Mouse (Mus musculus): ENCODE measurements at regions not wholly inside any gene's neighbourhood (a gene's known extent, or its start where the extent isn't known, plus 50 kb on each side); places are given as distances from the start of the nearest gene placed in this dataset.
A peak's percentile ranks its signal among the peaks of the same experiment; 100 is the strongest.

DNA sequence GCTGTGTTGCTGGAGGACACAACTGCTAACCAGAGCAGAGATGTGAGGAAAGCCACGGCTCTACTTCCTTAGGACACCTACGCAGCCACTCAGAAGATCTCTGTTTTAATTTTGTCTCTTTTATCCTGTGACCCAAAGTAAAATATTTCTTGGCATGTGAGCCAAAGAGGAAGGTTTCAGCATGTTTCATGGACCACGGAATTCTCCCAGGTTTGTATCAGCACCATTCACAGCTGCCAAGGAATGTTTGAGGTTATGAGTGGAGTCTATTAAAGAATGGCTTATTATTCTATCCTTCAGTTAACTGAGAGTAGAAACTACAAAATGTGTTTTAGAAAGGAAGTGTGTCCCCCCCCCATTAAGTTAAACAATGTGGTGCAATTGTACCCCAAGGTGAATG lies 429.8 kb downstream of the Rnf144b start:
- WGBS, result 87% methylated on average over 3 of the region's 3 CpGs

DNA sequence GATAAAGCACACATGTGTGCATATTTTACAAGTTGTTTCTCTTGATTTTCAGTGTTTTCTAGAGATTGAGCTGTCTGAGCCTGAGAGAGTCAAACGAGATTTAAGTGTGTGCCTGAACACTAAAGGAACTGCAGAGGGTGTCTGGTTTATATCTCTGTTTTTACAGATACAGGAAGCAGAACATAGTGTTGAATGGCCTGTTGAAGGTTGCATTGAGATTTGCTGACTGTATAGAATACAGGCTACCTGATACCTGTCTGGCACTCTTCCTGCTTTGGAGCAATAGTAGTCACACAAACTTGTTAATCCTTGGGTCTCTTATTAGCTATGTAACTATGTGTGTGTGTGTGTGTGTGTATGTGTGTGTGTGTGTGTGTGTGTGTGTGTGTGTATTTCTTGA lies 431.7 kb downstream of the Rnf144b start:
- no peaks in the 10 kb centered on the region for H3K27me3 ChIP-seq (ENCODE audit: control insufficient read depth, insufficient read depth, low read length)
- H3K27ac ChIP-seq (ENCODE audit: insufficient read depth, low read length), result no peak overlapping the region
- 83% methylated on average over 1 of the region's 1 CpGs for WGBS
- DNase-seq, result no peak
- no peak overlapping the region for H3K4me3 ChIP-seq (replicated peaks; ENCODE audit: insufficient read depth, low read depth, low read length)
- no peak for TF ChIP-seq CTCF (IDR thresholded peaks at IDR 0.05; ENCODE audit: borderline replicate concordance, insufficient read depth, low read depth, low read length)
- TF ChIP-seq POLR2A (IDR thresholded peaks at IDR 0.05; ENCODE audit: borderline replicate concordance, insufficient read depth, low read length), result no peak
- H3K4me1 ChIP-seq (ENCODE audit: control insufficient read depth, insufficient read depth, low read length), result no peaks in the 10 kb centered on the region

More for the DNA sequence above, 429.8 kb downstream of the Rnf144b start:
- DNase-seq, result no peak
- H3K27ac ChIP-seq (ENCODE audit: insufficient read depth, low read length), result no peak overlapping the region
- no peaks in the 10 kb centered on the region for H3K4me1 ChIP-seq (ENCODE audit: control insufficient read depth, insufficient read depth, low read length)
- H3K27me3 ChIP-seq (ENCODE audit: control insufficient read depth, insufficient read depth, low read length), result no peaks in the 10 kb centered on the region
- no peak for TF ChIP-seq POLR2A (IDR thresholded peaks at IDR 0.05; ENCODE audit: borderline replicate concordance, insufficient read depth, low read length)
- TF ChIP-seq CTCF (IDR thresholded peaks at IDR 0.05; ENCODE audit: borderline replicate concordance, insufficient read depth, low read depth, low read length), result no peak
- H3K4me3 ChIP-seq (replicated peaks; ENCODE audit: insufficient read depth, low read depth, low read length), result no peak overlapping the region

DNA sequence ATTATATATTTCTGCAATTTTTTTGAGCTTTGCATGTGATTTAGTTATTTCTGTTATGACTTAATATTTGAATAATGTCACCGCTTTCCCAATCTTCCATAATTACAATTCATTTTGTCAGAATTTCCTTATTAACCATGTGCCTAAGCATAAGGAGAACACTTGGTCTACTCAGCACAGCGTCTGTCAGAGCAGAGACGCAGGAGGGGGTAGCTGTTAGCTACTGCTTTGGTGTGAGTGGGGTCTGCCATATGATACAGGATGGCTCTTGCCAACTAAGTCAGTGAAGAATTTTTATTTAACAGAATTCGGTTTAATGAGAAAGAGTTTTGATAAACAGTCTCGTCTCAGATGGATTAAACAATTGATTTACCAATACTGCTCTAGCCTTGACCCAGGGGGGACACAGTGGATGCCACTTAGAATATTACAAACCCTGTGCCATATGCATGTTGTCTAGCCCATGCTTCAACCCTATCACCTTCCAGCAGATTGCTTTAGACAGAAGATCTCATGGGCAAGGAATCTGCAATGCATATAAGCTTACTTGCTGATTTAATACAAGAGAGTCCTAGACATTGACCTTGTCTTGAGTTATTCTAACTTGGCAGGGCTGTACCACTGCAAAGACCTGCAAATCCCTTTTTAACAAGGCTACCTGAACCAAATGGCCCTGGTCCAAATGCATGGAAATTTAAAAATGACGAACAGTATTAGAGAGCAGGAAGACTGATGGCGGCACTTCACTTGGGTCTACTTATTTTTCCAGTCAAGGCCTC lies 434.9 kb downstream of the Rnf144b start:
- 69% methylated on average over 7 of the region's 7 CpGs for WGBS
- no peak overlapping the region for H3K4me3 ChIP-seq (replicated peaks; ENCODE audit: insufficient read depth, low read depth, low read length)
- TF ChIP-seq CTCF (IDR thresholded peaks at IDR 0.05; ENCODE audit: borderline replicate concordance, insufficient read depth, low read depth, low read length), result no peak
- no peak for TF ChIP-seq POLR2A (IDR thresholded peaks at IDR 0.05; ENCODE audit: borderline replicate concordance, insufficient read depth, low read length)
- H3K4me1 ChIP-seq (ENCODE audit: control insufficient read depth, insufficient read depth, low read length), result no peaks in the 10 kb centered on the region
- no peak for DNase-seq
- H3K27ac ChIP-seq (ENCODE audit: insufficient read depth, low read length), result no peak overlapping the region
- H3K27me3 ChIP-seq (ENCODE audit: control insufficient read depth, insufficient read depth, low read length), result no peaks in the 10 kb centered on the region

DNA sequence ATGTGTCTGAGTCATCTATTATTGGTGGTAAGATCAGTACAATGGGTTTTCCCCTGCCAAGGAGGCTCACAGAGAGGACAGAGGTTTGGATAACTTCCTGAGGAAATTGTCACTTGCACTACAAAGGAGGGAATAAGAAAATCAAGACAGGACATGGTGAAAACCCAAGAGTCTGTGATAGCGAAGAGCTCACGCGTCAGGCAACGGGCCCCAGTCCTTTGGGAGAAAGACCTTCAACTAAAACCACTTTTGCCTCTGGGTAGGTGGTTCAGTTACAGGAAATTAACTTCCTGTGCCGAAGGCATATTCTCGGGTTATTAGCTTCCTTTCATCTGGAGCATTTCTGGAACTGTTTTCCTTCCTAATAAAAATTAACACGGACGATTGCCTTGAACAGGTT lies 440.4 kb downstream of the Rnf144b start:
- Histone ChIP-seq H3K4me3 (replicated peaks; ENCODE audit: insufficient read depth, low read depth, low read length) (no peak overlapping the region), H3K27ac (ENCODE audit: insufficient read depth, low read length) (no peak overlapping the region), H3K4me1 (ENCODE audit: control insufficient read depth, insufficient read depth, low read length) (no peaks in the 10 kb centered on the region), H3K27me3 (ENCODE audit: control insufficient read depth, insufficient read depth, low read length) (no peaks in the 10 kb centered on the region)
- WGBS, result 78% methylated on average over 8 of the region's 8 CpGs
- DNase-seq, result no peak
- TF ChIP-seq POLR2A (IDR thresholded peaks at IDR 0.05; ENCODE audit: borderline replicate concordance, insufficient read depth, low read length), result no peak
- TF ChIP-seq CTCF (IDR thresholded peaks at IDR 0.05; ENCODE audit: borderline replicate concordance, insufficient read depth, low read depth, low read length), result no peak

DNA sequence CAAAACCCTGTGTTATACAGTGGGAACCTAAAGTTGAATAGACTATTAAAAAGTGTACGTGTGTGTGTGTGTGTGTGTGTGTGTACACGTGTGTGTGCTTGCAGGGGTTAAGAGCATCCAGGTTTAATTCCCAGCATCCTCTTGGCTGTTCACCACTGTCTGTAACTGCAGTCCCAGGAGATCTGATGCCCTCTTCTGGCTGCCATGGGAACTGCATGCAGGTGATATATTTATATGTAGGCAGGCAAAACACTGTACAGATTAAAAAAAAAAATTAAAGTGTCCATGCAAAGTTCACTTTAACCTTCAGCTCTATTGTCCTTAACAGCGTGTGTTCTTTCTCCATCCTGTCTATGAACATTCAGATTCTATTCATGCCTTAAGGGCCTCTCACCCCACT lies 454.1 kb downstream of the Rnf144b start:
- no peak for DNase-seq
- no peak overlapping the region for H3K27ac ChIP-seq (ENCODE audit: insufficient read depth, low read length)
- WGBS, result 76% methylated on average over 3 of the region's 3 CpGs
- H3K4me1 ChIP-seq (ENCODE audit: control insufficient read depth, insufficient read depth, low read length), result no peaks in the 10 kb centered on the region
- H3K4me3 ChIP-seq (replicated peaks; ENCODE audit: insufficient read depth, low read depth, low read length), result no peak overlapping the region
- TF ChIP-seq POLR2A (IDR thresholded peaks at IDR 0.05; ENCODE audit: borderline replicate concordance, insufficient read depth, low read length), result no peak
- TF ChIP-seq CTCF (IDR thresholded peaks at IDR 0.05; ENCODE audit: borderline replicate concordance, insufficient read depth, low read depth, low read length), result 0 out of 2 replicates have a peak, but pooled peaks have one; percentile 12
- H3K27me3 ChIP-seq (ENCODE audit: control insufficient read depth, insufficient read depth, low read length), result no peaks in the 10 kb centered on the region

DNA sequence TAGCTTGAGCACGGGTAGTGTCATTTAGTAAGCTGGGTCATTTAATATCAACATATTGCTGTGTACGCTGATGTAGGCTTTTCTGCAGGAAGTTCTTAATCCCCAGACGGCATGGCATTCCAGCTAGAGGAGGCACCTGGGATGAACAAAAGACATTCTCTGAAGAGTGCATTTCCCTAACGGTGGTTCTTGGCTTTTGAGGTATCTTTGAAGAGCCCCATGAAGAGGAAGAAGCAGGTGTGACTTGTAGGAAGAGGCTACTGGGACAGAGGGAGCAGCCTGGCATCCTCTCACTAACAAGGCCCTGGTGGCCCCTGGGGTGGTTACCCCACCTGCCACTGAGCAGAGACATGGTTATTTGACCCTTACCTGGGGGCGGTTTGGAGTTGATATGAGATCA lies 457.7 kb downstream of the Rnf144b start:
- no peak for TF ChIP-seq POLR2A (IDR thresholded peaks at IDR 0.05; ENCODE audit: borderline replicate concordance, insufficient read depth, low read length)
- TF ChIP-seq CTCF (IDR thresholded peaks at IDR 0.05; ENCODE audit: borderline replicate concordance, insufficient read depth, low read depth, low read length), result no peak
- DNase-seq, result no peak
- Histone ChIP-seq H3K4me3 (replicated peaks; ENCODE audit: insufficient read depth, low read depth, low read length) (no peak overlapping the region), H3K27ac (ENCODE audit: insufficient read depth, low read length) (no peak overlapping the region), H3K4me1 (ENCODE audit: control insufficient read depth, insufficient read depth, low read length) (no peaks in the 10 kb centered on the region), H3K27me3 (ENCODE audit: control insufficient read depth, insufficient read depth, low read length) (no peaks in the 10 kb centered on the region)
- whole genome bisulfite sequencing, result 92% methylated on average over 5 of the region's 5 CpGs

DNA sequence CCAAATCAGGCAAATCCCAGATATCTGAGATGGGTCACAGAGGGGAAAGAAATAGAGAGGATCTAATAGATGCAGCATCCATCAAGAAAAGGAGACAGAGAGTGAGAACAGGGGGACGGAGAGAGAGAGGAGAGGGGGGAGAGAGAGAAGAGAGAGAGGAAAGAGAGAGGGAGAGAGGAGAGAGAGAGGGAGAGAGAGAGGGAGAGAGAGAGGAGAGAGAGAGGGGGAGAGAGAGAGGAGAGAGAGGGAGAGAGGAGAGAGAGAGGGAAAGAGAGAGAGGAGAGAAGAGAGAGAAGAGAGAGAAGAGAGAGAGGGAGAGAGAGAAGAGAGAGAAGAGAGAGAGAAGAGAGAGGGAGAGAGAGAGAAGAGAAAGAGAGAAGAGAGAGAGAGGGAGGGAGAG lies 462.7 kb downstream of the Rnf144b start:
- no peak for TF ChIP-seq CTCF (IDR thresholded peaks at IDR 0.05; ENCODE audit: borderline replicate concordance, insufficient read depth, low read depth, low read length)
- no peak for TF ChIP-seq POLR2A (IDR thresholded peaks at IDR 0.05; ENCODE audit: borderline replicate concordance, insufficient read depth, low read length)
- DNase-seq, result no peak
- Histone ChIP-seq H3K27me3 (ENCODE audit: control insufficient read depth, insufficient read depth, low read length) (no peaks in the 10 kb centered on the region), H3K27ac (ENCODE audit: insufficient read depth, low read length) (no peak overlapping the region), H3K4me1 (ENCODE audit: control insufficient read depth, insufficient read depth, low read length) (no peaks in the 10 kb centered on the region), H3K4me3 (replicated peaks; ENCODE audit: insufficient read depth, low read depth, low read length) (no peak overlapping the region)
- 82% methylated on average over 1 of the region's 1 CpGs for WGBS

DNA sequence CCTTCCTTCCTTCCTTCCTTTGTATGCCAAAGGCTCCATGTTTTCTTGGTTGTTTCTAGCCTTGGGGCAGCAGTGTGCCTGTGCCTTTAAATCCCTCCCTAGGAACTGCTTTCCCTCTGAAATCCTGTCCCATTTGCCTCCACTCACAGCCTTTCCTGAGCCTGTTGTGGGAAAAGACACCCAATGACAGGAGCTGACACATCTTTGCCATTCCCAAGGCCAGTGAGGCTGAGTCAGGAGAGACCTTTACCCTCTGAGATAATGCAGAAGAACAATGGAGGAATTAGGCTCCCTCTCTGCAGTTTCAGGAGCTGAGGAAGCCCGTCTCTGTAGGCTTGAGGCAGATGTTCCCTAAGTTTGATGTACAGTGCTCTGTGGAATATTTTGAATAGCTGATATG lies 480.2 kb downstream of the Rnf144b start:
- Histone ChIP-seq H3K4me1 (ENCODE audit: control insufficient read depth, insufficient read depth, low read length) (no peaks in the 10 kb centered on the region), H3K27me3 (ENCODE audit: control insufficient read depth, insufficient read depth, low read length) (no peaks in the 10 kb centered on the region), H3K4me3 (replicated peaks; ENCODE audit: insufficient read depth, low read depth, low read length) (no peak overlapping the region), H3K27ac (ENCODE audit: insufficient read depth, low read length) (no peak overlapping the region)
- TF ChIP-seq CTCF (IDR thresholded peaks at IDR 0.05; ENCODE audit: borderline replicate concordance, insufficient read depth, low read depth, low read length) (no peak), POLR2A (IDR thresholded peaks at IDR 0.05; ENCODE audit: borderline replicate concordance, insufficient read depth, low read length) (no peak)
- no peak for DNase-seq
- 73% methylated on average over 1 of the region's 1 CpGs for WGBS
